In genomic region chr2:128156557-128157412, GRCm38 (mm10) we compare ENCODE assay signal across 10 mouse cellular contexts. TPM values are rescaled to one million over a fixed set of nuclear protein-coding genes. Genes with fewer than 3 reads are reported as not detected.
A peak's percentile ranks its signal among the peaks of the same experiment; 100 is the strongest.
DNase-seq lines count a peak whose midpoint lies in the region; ATAC-seq and TF ChIP-seq lines count a peak whose summit lies in the region.
"Had no signal": no experiment of that assay in that cellular context is flagged by ENCODE, and none has a peak within 500 bp of the region (broad histone marks: within the 10 kb centered on the region; RNA-seq: fewer than 3 reads in every experiment).

No protein-coding gene starts in this region.

- peak; percentile 33 for ATAC-seq in forebrain, embryonic 15.5 days (replicated peaks)
- ATAC-seq in forebrain, postnatal 0 days = no peak
- peak; percentile 70 for ATAC-seq in lung, embryonic 16.5 days (ENCODE audit: low read depth)
- 0 out of 2 replicates have a peak, but pooled peaks have one; percentile 23 for ATAC-seq in erythroid progenitor cell, adult 5-6 weeks (replicated peaks; ENCODE audit: low FRiP score, poor library complexity, severe bottlenecking)
- no peak for ATAC-seq in liver, postnatal 0 days
- no peak for ATAC-seq in hindbrain, postnatal 0 days

- no peak overlapping the region for H3K4me2 ChIP-seq in forebrain, embryonic 15.5 days (replicated peaks)
- no peak overlapping the region for H3K4me2 ChIP-seq in forebrain, postnatal 0 days (ENCODE audit: low read depth)
- no peak overlapping the region for H3K4me2 ChIP-seq in lung, embryonic 16.5 days (ENCODE audit: low read depth, low read length)
- H3K4me2 ChIP-seq in liver, postnatal 0 days (ENCODE audit: low read depth, low read length) = 0 out of 2 replicates have a peak overlapping the region, but pooled peaks have one; percentile 5
- H3K4me2 ChIP-seq in hindbrain, postnatal 0 days (ENCODE audit: low read depth, low read length) = no peak overlapping the region

- H3K9ac ChIP-seq in forebrain, embryonic 15.5 days (replicated peaks) = no peak overlapping the region
- no peak overlapping the region for H3K9ac ChIP-seq in forebrain, postnatal 0 days
- peak overlapping the region; percentile 26; the same call in 1 of the 2 replicates for H3K9ac ChIP-seq in lung, embryonic 16.5 days (ENCODE audit: low read length)
- no peak overlapping the region for H3K9ac ChIP-seq in liver, postnatal 0 days (replicated peaks)
- H3K9ac ChIP-seq in hindbrain, postnatal 0 days (replicated peaks; ENCODE audit: low read length) = no peak overlapping the region

- H3K36me3 ChIP-seq in forebrain, embryonic 15.5 days = no peaks in the 10 kb centered on the region
- H3K36me3 ChIP-seq in forebrain, postnatal 0 days (ENCODE audit: insufficient read depth) = no peaks in the 10 kb centered on the region
- peaks cover 5% of the 10 kb centered on the region for H3K36me3 ChIP-seq in lung, embryonic 16.5 days (ENCODE audit: control insufficient read depth, insufficient read depth, low read length)
- peaks cover 20% of the 10 kb centered on the region for H3K36me3 ChIP-seq in liver, postnatal 0 days (replicated peaks; ENCODE audit: insufficient read depth, low read length)
- H3K36me3 ChIP-seq in hindbrain, postnatal 0 days (ENCODE audit: insufficient read depth, low read length) = no peaks in the 10 kb centered on the region

- no peak for TF ChIP-seq POLR2A in lung, adult 2 months (IDR thresholded peaks at IDR 0.05; ENCODE audit: borderline replicate concordance, extremely low read depth, low read depth, low read length)

- 0 out of 2 replicates have a peak overlapping the region, but pooled peaks have one; percentile 3 for H3K27ac ChIP-seq in forebrain, embryonic 15.5 days (replicated peaks)
- H3K27ac ChIP-seq in forebrain, postnatal 0 days (ENCODE audit: low read depth, low read length) = no peak overlapping the region
- no peak overlapping the region for H3K27ac ChIP-seq in lung, embryonic 16.5 days (ENCODE audit: low read length)
- no peak overlapping the region for H3K27ac ChIP-seq in liver, postnatal 0 days (ENCODE audit: low read depth)
- H3K27ac ChIP-seq in hindbrain, postnatal 0 days = no peak overlapping the region

- peaks cover 23% of the 10 kb centered on the region for H3K4me1 ChIP-seq in forebrain, embryonic 15.5 days
- 0 out of 2 replicates have a peak, but pooled peaks cover 4% of the 10 kb centered on the region for H3K4me1 ChIP-seq in forebrain, postnatal 0 days (ENCODE audit: insufficient read depth)
- H3K4me1 ChIP-seq in lung, embryonic 16.5 days (replicated peaks; ENCODE audit: control insufficient read depth, insufficient read depth, low read length) = peaks cover 50% of the 10 kb centered on the region
- H3K4me1 ChIP-seq in lung, adult 2 months (ENCODE audit: control insufficient read depth, insufficient read depth, low read length) = peaks cover 34% of the 10 kb centered on the region
- peaks cover 41% of the 10 kb centered on the region for H3K4me1 ChIP-seq in liver, postnatal 0 days (ENCODE audit: insufficient read depth)
- H3K4me1 ChIP-seq in hindbrain, postnatal 0 days (ENCODE audit: insufficient read depth, low read length) = peaks cover 4% of the 10 kb centered on the region

- H3K9me3 ChIP-seq in forebrain, embryonic 15.5 days = no peaks in the 10 kb centered on the region
- no peaks in the 10 kb centered on the region for H3K9me3 ChIP-seq in forebrain, postnatal 0 days (ENCODE audit: low read length)
- H3K9me3 ChIP-seq in lung, embryonic 16.5 days (ENCODE audit: control insufficient read depth, low read length) = no peaks in the 10 kb centered on the region
- no peaks in the 10 kb centered on the region for H3K9me3 ChIP-seq in liver, postnatal 0 days (ENCODE audit: low read length)
- H3K9me3 ChIP-seq in hindbrain, postnatal 0 days (ENCODE audit: low read length) = no peaks in the 10 kb centered on the region

- no peak for TF ChIP-seq EP300 in liver, postnatal 0 days (IDR thresholded peaks at IDR 0.05; ENCODE audit: low read depth)

- no peak for TF ChIP-seq CTCF in forebrain, postnatal 0 days (IDR thresholded peaks at IDR 0.05; ENCODE audit: low read depth)
- no peak for TF ChIP-seq CTCF in lung, adult 2 months (IDR thresholded peaks at IDR 0.05; ENCODE audit: insufficient read depth, low read length)
- no peak for TF ChIP-seq CTCF in liver, postnatal 0 days (IDR thresholded peaks at IDR 0.05; ENCODE audit: low read depth)
- no peak for TF ChIP-seq CTCF in hindbrain, postnatal 0 days (IDR thresholded peaks at IDR 0.05; ENCODE audit: low read depth)

- 64% methylated on average over 12 of the region's 12 CpGs for WGBS in forebrain, embryonic 15.5 days
- 65% methylated on average over 12 of the region's 12 CpGs for WGBS in forebrain, postnatal 0 days
- 37% methylated on average over 12 of the region's 12 CpGs for WGBS in lung, embryonic 16.5 days
- WGBS in lung, adult 2 months = 39% methylated on average over 12 of the region's 12 CpGs
- 42% methylated on average over 12 of the region's 12 CpGs for WGBS in liver, postnatal 0 days (ENCODE audit: insufficient replicate concordance)
- 72% methylated on average over 12 of the region's 12 CpGs for WGBS in hindbrain, postnatal 0 days

- no peak for DNase-seq in forebrain, postnatal 0 days
- no peak for DNase-seq in lung, adult 2 months
- DNase-seq in liver, postnatal 0 days = peak; percentile 13
- DNase-seq in natural killer cell, adult 2 months (ENCODE audit: low spot score in 2 of 2) = no peak
- no peak for DNase-seq in hindbrain, postnatal 0 days (ENCODE audit: low spot score)
- DNase-seq: cerebellum, postnatal 36 days; kidney, postnatal 4 days had no signal

- no peak overlapping the region for H3K4me3 ChIP-seq in forebrain, embryonic 15.5 days
- H3K4me3 ChIP-seq in forebrain, postnatal 0 days (ENCODE audit: low read depth, low read length) = no peak overlapping the region
- H3K4me3 ChIP-seq in lung, embryonic 16.5 days (ENCODE audit: low read length) = no peak overlapping the region
- no peak overlapping the region for H3K4me3 ChIP-seq in lung, adult 2 months (replicated peaks; ENCODE audit: extremely low read depth, low read depth, low read length)
- H3K4me3 ChIP-seq in liver, postnatal 0 days (ENCODE audit: low read depth, low read length) = no peak overlapping the region
- H3K4me3 ChIP-seq in hindbrain, postnatal 0 days (ENCODE audit: low read length) = no peak overlapping the region

- no peaks in the 10 kb centered on the region for H3K27me3 ChIP-seq in forebrain, embryonic 15.5 days
- no peaks in the 10 kb centered on the region for H3K27me3 ChIP-seq in forebrain, postnatal 0 days (ENCODE audit: insufficient read depth, low read length)
- no peaks in the 10 kb centered on the region for H3K27me3 ChIP-seq in lung, embryonic 16.5 days (ENCODE audit: control insufficient read depth, insufficient read depth, low read depth, low read length)
- no peaks in the 10 kb centered on the region for H3K27me3 ChIP-seq in liver, postnatal 0 days (ENCODE audit: insufficient read depth, low read length)
- H3K27me3 ChIP-seq in hindbrain, postnatal 0 days (ENCODE audit: insufficient read depth, low read length) = no peaks in the 10 kb centered on the region

RNA-seq across cellular contexts. Expression of gene Bcl2l11, which starts 30.9 kb away (rescaled TPM):
- 11.8 and 12.0 TPM in 2 replicates for polyA plus RNA-seq in forebrain, embryonic 15.5 days (2015; fragmentation: Nextera tagmentation; extraction: Ambion mirVana)
- total RNA-seq in forebrain, postnatal 0 days (2014; rRNA removed) = 5.2 and 11.2 TPM in 2 replicates
- polyA plus RNA-seq in forebrain, postnatal 0 days (2015; fragmentation: Nextera tagmentation; extraction: Ambion mirVana) = 4.9 and 6.7 TPM in 2 replicates
- polyA plus RNA-seq in lung, embryonic 16.5 days (2015; fragmentation: Nextera tagmentation; extraction: Ambion mirVana) = 28.1 and 28.8 TPM in 2 replicates
- polyA plus RNA-seq in lung, adult 2 months (2012; rRNA removed) = 22.3 and 24.5 TPM in 2 replicates
- 6.7 and 13.7 TPM in 2 replicates for total RNA-seq in erythroid progenitor cell, adult 5-6 weeks (2015; ENCODE audit: low replicate concordance)
- total RNA-seq in erythroid progenitor cell, adult 5-6 weeks (2017; ENCODE audit: low replicate concordance) = 17.2 and 20.7 TPM in 2 replicates
- 6.4 and 6.5 TPM in 2 replicates for polyA plus RNA-seq in liver, postnatal 0 days (2015; fragmentation: Nextera tagmentation; extraction: Ambion mirVana)
- 11.3 and 15.9 TPM in 2 replicates for total RNA-seq in hindbrain, postnatal 0 days (2014; rRNA removed)
- polyA plus RNA-seq in hindbrain, postnatal 0 days (2015; fragmentation: Nextera tagmentation; extraction: Ambion mirVana) = 7.8 and 7.9 TPM in 2 replicates

Comparison
In these comparisons a context has a peak if more than half of its experiments do, and no peak if none do; other contexts are left out.
1. ATAC-seq: peak in forebrain, embryonic 15.5 days (single experiment), lung, embryonic 16.5 days (single experiment) and erythroid progenitor cell, adult 5-6 weeks (single experiment); none in forebrain, postnatal 0 days (single experiment), liver, postnatal 0 days (single experiment) and hindbrain, postnatal 0 days (single experiment).